Mouse (Mus musculus) ES-Bruce4 (cell line): ENCODE data around the gene Inpp4a.

Experiments
- CTCF ChIP-seq: IDR thresholded peaks from one replicate; pipeline ENCODE4 v1.8.1; 2011; ENCODE audit warnings: low read depth, low read length
- EP300 ChIP-seq: IDR thresholded peaks from 2 replicates; pipeline ENCODE4 v1.6.1; 2011; ENCODE audit warnings: low read depth, low read length; ENCODE audit not compliant: insufficient read depth
- POLR2A ChIP-seq: IDR thresholded peaks from one replicate; pipeline ENCODE4 v1.8.1; 2011; ENCODE audit warnings: low read length; ENCODE audit not compliant: insufficient read depth

DNA sequence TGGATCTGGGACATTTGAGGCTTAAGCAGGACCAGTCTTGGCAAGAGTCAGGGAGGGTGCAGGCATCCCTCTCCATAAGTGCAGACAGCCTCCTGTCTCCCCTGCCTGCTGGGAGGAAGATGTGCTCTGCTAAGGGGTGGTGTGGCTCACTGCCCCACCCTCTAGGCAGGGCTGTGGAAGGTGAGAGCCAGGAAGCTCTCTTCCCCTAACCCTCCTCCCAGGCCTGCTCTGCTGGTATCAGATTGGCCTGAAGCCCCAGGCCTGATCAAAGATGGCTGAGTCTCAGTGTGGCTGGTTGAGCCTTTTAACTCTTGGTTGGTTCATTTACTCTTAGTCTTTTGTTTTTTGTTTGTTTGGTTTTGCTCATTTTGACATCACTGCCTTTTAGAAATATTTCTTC, 110.0 kb downstream of the Inpp4a start:
- TF ChIP-seq CTCF: no peak
- no peak for TF ChIP-seq POLR2A
- no peak for TF ChIP-seq EP300
